Mouse (Mus musculus): ENCODE measurements around the gene Bcar3. TPM values are rescaled to one million over a fixed set of nuclear protein-coding genes. Genes with fewer than 3 reads are reported as not detected.

Gene Bcar3
- total RNA-seq, 4 experiments from 2014 or later: 3.9 to 8.2 (median 5.2) TPM

DNA sequence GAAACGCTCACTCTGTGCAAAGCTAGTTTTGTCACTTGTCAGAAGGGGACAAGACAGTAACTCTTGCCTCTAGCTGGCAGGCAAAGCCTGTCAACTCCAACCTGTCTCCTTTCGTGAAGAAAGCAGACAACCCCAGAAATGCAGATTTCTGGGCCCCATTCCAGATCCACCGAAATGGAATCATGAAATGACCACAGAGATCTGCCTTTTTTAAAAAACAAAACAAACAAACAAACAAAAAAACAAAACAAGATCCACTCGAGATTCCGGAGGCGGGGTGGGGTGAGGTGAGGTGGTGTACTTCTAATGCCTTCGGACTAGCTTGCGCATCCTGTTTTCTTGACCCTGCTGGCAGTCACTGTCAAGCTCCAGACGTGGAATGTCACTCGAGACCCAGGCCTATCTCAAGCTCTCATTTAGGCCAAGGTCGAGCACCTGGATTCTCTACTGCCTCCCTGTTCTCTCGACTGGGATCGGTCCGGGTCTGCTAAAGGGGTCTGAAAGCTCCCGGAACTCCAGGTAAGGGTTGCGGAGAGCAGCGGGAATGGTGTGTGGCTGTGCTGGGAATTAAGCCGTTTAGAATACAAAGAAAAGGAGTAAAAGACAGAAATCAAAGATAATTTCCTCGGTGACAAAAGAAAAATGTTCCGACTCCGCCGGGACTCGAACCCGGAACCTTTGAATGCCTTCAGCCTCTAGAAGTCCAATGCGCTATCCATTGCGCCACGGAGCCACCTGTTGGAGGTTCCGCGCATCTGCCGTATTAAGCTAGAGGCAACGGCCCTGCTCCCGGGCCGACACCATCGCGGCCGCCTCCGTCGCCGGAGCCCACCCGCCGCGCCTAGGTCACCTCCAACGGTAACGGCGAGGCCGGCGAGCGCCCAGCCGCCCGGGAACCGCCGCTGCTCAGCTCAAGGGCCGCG, 1.4 kb upstream of the Bcar3 start:
- peak; percentile 96 for DNase-seq (ENCODE audit: low spot score)

DNA sequence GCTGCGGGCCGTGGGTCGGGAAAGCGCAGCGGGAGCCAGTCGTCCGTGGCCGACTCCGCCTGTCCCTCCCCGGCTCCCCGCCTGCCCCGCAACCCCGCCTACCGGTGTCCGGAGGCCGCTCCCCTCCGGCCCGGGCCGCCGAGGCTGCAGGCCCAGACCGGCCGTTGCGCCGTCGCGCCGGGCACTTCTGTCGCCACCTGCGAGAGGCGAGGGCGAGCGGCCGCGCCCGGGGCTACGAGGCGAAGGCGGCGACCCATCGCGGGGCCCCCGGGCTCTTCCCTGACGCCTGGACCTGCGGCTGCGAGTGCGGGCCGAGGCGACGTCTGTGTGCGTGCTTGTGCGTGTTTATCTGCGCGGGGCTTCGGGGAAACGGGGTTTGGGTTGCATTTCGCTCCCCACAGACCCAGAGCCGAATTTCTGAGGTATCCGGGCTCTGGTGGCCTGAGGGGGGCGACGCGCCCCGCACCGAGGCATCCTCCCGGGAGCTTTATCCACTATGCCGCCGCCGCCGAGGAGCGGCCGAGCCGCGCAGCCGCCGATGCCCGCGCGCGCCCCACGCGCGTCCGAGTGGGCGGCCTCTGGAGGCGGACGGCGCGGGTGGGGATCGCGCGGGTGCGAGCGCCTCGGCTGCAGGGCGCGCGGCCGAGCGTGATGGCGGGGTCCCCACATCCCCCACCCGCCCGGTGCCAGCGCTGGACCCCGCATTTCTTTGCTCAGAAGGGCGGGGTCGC, 548 bp upstream of the Bcar3 start:
- no peak for DNase-seq (ENCODE audit: low spot score)

DNA sequence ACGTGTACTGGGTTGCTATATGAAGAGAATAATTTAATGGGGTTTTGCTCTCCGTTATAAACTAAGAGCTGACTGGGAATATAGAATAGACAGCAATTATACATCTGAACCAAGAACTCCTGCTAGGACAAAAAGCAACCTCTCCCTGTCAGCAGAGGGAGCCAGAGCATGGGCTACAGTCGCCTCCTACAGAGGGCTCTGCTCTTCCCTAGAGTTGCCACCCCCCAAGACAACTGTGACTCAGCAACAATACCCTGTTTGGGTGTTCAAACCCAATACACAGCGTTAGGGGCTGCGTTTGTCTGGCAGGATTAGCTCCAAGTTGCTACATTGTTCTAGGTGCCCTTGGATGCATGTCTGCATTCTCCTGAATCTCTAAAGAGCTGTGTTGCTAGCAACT, 1.6 kb downstream of the Bcar3 start:
- DNase-seq (ENCODE audit: low spot score): no peak

DNA sequence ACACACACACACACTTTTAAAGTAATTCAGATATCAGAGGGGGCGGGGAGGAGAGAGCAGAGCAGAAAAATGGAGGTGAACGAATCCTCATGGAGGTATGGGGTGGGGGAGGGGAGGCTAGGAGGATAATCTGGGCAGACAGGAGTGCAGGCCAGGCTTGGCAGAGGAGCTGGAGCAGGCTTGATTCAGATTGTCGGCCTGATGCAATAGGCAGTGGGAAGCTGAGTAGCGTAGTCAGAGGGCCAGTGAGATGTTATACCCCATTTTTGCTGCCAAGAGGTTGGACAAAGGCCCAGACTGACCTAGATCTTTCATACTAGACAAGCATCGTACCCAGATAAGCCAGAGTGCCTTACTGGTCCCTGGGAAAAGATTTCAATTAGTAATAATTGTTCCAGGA, 3.0 kb downstream of the Bcar3 start:
- no peak for DNase-seq (ENCODE audit: low spot score)

DNA sequence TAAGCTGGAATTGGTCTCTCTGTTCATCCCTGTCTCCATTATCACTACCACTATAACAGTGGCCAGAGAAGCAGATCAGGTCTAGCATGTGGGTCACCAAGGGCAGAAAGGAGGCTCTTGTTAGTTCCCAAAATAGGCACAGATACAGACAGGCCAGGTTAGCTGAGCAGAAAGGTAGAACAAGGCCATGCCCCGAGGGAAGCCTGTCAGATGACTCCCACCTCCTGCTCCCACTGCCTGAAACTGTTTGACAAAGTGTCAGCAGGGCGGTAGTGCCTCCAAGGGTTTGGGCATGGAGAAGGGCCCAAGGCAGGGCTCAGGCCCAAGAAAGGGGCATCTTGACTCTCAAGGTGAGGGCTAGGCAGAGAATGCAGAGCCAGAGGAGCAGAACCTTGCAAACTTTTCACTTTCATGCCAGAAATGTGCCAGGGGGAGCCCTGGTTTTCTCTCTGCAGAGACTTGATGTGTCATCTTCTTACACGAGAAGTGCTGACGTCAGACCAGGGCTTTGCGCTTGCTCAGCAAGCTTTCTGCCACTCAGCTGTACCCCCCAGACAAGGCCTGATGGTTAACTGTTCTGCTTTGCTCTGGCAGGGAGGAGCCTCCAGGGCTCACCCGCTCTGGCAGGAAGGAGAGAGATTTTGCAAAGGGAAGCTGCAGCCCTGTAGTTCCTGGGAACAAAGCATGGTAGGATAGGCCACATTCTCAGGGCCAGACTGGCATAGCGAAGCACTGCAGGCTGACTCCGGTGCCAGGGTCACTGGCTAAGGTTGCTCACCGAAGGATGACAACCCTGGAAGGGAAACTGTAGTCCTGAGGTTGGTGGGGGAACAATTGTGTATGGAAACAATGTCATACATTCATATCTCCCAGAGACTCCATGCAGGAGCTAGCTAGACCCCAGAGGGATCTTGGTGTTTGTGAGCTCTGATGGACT, 7.3 kb downstream of the Bcar3 start:
- no peak for DNase-seq (ENCODE audit: low spot score)

GRCm38 (mm10) chr3:122304560-122304959, 10.6 kb downstream of the Bcar3 start:
- no peak for DNase-seq (ENCODE audit: low spot score)

DNA sequence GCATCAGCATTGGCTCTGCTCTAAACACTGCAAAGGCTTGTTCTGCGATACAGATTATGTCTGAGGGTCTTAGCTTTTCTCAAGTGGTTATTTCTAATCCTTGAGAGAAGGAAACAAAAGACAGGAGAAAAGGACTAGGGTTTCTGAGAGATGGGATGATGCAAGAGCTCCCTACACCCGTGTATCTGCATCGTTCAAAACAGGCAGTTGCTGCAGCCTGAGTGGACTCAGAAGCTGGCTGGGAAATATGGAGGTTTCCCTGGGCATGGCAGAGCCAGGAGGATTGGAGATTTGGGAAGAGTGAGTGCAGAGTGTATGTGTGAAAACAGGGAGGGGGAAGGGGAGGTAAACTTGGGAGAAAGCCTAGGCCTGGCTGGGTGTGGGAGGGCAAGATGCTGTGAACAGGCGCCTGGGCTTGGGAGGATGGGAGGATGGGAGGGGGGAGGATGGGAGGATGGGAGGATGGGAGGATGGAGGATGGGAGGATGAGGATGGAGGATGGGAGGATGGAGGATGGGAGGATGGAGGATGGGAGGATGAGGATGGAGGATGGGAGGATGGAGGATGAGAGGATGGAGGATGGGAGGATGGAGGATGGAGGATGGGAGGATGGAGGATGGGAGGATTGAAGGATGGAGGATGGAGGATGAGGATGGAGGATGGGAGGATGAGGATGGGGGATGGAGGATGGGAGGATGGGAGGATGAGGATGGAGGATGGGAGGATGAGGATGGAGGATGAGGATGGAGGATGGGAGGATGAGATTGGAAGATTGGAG, 14.1 kb downstream of the Bcar3 start:
- no peak for DNase-seq (ENCODE audit: low spot score)

DNA sequence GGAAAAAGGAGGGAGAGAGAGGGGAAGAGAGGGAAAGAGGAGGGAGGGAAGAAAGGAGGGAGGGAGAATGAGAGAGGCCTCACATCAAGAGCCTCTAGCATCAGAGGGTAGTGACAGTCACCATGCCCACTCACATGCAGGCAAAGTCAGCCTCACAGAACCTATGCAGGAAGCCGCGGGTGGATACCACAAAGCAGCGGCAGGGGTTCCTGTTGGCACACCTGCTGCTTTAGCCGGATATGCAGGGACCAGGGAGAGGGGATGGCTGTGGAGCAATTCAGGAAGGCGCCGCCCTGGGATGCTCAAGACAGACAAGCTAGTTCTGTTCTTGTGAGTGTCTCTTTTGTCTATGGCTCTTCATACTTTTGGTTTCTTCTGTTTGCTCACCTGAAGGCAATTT, 15.0 kb downstream of the Bcar3 start:
- DNase-seq (ENCODE audit: low spot score): no peak

GRCm38 (mm10) chr3:122312078-122312477, 18.1 kb downstream of the Bcar3 start:
- peak; percentile 87 for DNase-seq (ENCODE audit: low spot score)

- no peak for DNase-seq (ENCODE audit: low spot score)
Observed at GRCm38 (mm10) chr3:122312936-122313629, 19.1 kb downstream of the Bcar3 start.

- no peak for DNase-seq (ENCODE audit: low spot score)
Observed at GRCm38 (mm10) chr3:122313936-122314335, 20.0 kb downstream of the Bcar3 start.

- DNase-seq (ENCODE audit: low spot score): no peak
Observed at GRCm38 (mm10) chr3:122316621-122317020, 22.7 kb downstream of the Bcar3 start.

DNA sequence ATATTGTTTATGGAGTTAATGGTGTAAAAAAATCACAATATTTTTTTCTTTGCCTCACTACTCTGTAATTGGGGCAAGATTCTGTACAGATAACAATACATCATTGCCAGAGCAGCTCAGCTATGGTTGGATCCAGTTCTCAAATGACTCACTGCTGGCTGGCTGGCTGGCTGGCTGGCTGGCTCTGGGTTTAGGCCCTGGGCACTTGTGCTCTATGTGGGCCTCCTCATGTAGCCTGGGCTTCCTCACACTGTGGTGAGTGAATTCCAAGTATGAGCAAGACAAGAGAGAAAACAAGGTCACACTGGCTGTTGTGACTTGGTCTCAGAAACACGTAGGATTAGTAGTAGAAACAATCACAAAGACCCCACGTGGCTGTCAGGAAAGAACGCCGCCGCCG, 23.4 kb downstream of the Bcar3 start:
- DNase-seq (ENCODE audit: low spot score): no peak

- no peak for DNase-seq (ENCODE audit: low spot score)
Observed at GRCm38 (mm10) chr3:122322226-122322625, 28.3 kb downstream of the Bcar3 start.

GRCm38 (mm10) chr3:122323841-122324240, 29.9 kb downstream of the Bcar3 start:
- no peak for DNase-seq (ENCODE audit: low spot score)

DNA sequence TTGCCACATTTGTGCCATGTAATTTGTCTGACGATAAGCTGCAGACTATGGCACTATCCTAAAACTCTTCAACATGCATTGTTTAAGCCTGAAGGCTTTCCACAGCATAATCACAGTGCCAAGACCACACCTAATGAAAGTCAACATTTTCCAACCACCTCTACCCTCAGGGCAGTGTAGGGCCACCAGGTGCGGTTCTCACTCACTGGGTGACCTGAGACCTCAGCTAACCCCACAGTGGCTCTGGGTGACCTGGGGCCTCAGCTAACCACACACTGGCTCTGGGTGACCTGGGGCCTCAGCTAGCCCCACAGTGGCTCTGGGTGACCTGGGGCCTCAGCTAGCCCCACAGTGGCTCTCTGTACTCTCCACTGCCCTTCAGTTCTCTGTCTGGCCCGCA, 30.6 kb downstream of the Bcar3 start:
- no peak for DNase-seq (ENCODE audit: low spot score)

DNA sequence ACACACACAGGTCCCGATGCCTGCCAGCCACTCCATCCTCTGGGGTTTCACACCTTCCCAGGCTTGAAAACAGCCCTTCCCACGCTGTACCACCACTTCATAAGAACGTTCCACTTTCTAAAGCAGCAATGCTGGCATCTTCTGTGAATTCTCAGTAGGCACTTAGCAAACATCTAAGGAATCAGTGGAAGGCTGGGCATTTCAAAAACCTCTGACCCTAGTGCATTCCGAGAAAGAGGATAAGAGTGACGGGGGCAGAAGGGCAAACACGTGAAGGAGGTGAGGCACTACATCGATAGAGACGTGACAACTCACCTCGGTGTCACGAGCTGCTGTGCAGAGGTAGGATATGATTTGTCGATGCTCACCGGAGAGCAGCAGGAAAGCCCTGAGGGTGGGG, 36.5 kb downstream of the Bcar3 start:
- no peak for DNase-seq (ENCODE audit: low spot score)

- DNase-seq (ENCODE audit: low spot score): peak; percentile 44
Observed at GRCm38 (mm10) chr3:122333493-122333892, 39.6 kb downstream of the Bcar3 start.

- no peak for DNase-seq (ENCODE audit: low spot score)
Observed at GRCm38 (mm10) chr3:122333902-122334301, 40.0 kb downstream of the Bcar3 start.

DNA sequence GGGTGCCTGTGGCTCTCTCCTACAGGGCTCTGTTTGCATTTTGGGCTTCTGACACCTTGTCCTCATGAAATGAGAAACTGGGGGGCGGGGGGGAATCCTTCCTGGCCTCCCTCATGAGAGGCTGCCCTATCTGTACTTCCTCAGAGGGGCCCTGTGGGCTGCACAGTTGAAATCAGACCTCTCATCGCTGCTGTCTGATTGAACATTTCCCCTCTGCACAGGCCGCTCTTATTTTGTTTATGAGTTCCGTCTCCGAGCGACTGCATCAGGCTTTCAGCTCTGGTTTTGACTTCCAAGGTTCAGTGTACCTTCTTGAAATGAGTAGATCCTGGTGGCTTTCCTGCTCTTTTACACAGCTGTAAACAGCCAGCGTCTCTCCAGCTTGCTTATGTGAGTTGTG, 40.4 kb downstream of the Bcar3 start:
- no peak for DNase-seq (ENCODE audit: low spot score)

Data from heart, adult 8-10 months (tissue).